Mouse (Mus musculus) hindbrain, embryonic 16.5 days (tissue): ENCODE measurements at regions not wholly inside any gene's neighbourhood (a gene's known extent, or its start where the extent isn't known, plus 50 kb on each side); places are given as distances from the start of the nearest gene placed in this dataset.
A peak's percentile ranks its signal among the peaks of the same experiment; 100 is the strongest.

Experiments used
- ATAC-seq: fragments of 200-750 bp; cut with Nextera tagmentation; 2 replicates; pipeline ENCODE4 v1.8.0; 2017; ENCODE audit warnings: moderate TSS enrichment, moderate library complexity
- H3K27ac ChIP-seq: fragments of 300-500 bp; sonication (generic); 2 replicates; pipeline ENCODE4 v1.5.1; 2014; ENCODE audit warnings: low read depth, mild to moderate bottlenecking, control low read depth, low read length, moderate library complexity
- H3K27me3 ChIP-seq: fragments of 300-500 bp; sonication (generic); replicated peaks from 2 replicates; pipeline ENCODE4 v1.6.1; 2014; ENCODE audit warnings: low read length; ENCODE audit not compliant: control insufficient read depth, insufficient read depth
- H3K36me3 ChIP-seq: fragments of 300-500 bp; sonication (generic); 2 replicates; pipeline ENCODE4 v1.6.1; 2014; ENCODE audit warnings: mild to moderate bottlenecking, low read length, moderate library complexity, mixed read lengths; ENCODE audit not compliant: control insufficient read depth, insufficient read depth
- H3K4me1 ChIP-seq: fragments of 300-500 bp; sonication (generic); 2 replicates; pipeline ENCODE4 v1.6.1; 2014; ENCODE audit warnings: low read depth, low read length; ENCODE audit not compliant: control insufficient read depth, insufficient read depth
- H3K4me2 ChIP-seq: fragments of 300-500 bp; sonication (generic); 2 replicates; pipeline ENCODE4 v1.6.1; 2014; ENCODE audit warnings: mild to moderate bottlenecking, low read length, control low read depth, moderate library complexity
- H3K4me3 ChIP-seq: fragments of 300-500 bp; sonication (generic); 2 replicates; pipeline ENCODE4 v1.5.1; 2014; ENCODE audit warnings: mild to moderate bottlenecking, low read length, control low read depth, moderate library complexity
- H3K9ac ChIP-seq: fragments of 300-500 bp; sonication (generic); 2 replicates; pipeline ENCODE4 v1.6.1; 2014; ENCODE audit warnings: low read depth, mild to moderate bottlenecking, control low read depth, low read length, moderate library complexity
- H3K9me3 ChIP-seq: fragments of 300-500 bp; sonication (generic); 2 replicates; pipeline ENCODE4 v1.6.1; 2014; ENCODE audit warnings: mild to moderate bottlenecking, low read length, moderate library complexity; ENCODE audit not compliant: control insufficient read depth
- WGBS: fragments of 180-500 bp; shearing (Covaris S2); extraction: QIAGEN DNeasy Blood & Tissue Kit; methylation state at CpG from one replicate; pipeline ENCODE4 v1.1.7; 2014; 5-methylcytosine and 5-hydroxymethylcytosine counted together

DNA sequence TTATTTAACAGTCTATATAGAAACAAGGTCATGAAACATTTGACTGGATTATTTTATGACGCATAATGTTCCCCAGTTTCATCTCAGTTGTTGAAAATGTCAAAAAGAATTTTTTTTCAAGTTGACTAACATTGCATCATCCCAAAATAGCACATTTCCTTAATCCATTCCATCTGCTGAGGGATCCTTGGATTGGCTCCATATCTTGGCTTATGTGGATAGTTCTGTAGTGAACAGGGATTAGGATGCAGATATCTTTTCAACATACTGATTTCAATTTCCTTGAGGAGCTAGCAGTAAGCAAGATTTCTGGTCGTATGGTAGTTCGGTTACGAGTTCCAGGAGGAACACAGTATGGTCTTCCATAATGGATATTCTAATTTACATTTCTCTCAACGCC, 161.6 kb downstream of the Twistnb start:
- no peak overlapping the region for H3K4me2 ChIP-seq
- no peak overlapping the region for H3K4me3 ChIP-seq
- ATAC-seq = no peak
- no peaks in the 10 kb centered on the region for H3K27me3 ChIP-seq
- WGBS = 76% methylated on average over 5 of the region's 5 CpGs
- H3K4me1 ChIP-seq = no peaks in the 10 kb centered on the region; the same call in 1 of the 2 replicates
- no peak overlapping the region for H3K9ac ChIP-seq
- no peaks in the 10 kb centered on the region for H3K36me3 ChIP-seq
- H3K9me3 ChIP-seq = no peaks in the 10 kb centered on the region; the same call in 1 of the 2 replicates
- H3K27ac ChIP-seq = no peak overlapping the region

DNA sequence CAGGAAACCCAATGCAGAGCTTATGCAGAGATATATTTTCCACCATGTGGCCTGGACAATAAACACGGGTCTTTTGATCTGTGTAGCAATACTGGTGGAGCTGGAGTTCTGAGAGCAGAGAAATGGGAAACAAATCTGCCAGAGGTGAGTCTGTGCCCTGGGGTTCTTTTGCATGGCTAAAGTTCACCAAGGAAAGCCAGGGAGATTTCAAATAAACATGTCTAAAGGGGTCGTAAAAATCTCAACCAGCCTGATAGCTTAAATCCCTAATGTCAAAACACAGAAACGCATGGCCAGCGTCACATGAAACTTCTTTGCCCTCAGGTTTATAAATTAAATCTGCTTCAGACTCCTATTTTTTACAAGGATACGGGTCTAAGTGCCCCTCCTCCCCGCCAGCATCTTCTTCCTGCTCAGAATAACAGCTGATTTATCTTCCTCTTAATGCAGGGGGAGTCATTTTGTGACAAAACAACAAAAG, 163.0 kb downstream of the Twistnb start:
- no peak overlapping the region for H3K4me3 ChIP-seq

DNA sequence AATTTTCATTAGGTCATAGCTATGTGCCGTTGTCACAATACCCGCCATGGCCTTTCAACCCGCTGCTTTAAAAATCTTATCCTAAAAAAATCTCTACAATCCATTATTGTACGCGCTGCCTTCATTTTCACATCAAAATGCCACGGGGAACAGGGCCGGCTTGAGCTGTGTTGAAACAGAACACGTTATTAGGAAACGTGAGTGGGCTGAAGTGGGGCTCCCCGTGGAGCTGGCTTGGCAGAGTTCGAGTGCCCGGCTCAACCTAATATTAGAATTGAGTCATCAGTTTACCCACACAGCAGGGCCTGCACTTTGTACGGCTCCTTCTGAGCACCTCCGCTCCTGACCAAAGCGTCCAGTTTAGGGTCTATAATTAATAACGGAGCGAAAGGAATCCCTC, 163.5 kb downstream of the Twistnb start:
- H3K9ac ChIP-seq = no peak overlapping the region

More for the DNA sequence above, 163.0 kb downstream of the Twistnb start:
- ATAC-seq = no peak
- no peak overlapping the region for H3K27ac ChIP-seq
- no peak overlapping the region for H3K9ac ChIP-seq
- H3K4me1 ChIP-seq = no peaks in the 10 kb centered on the region; the same call in 1 of the 2 replicates
- peak overlapping the region; percentile 14 for H3K4me2 ChIP-seq
- no peaks in the 10 kb centered on the region for H3K36me3 ChIP-seq
- H3K9me3 ChIP-seq = no peaks in the 10 kb centered on the region; the same call in 1 of the 2 replicates
- 46% methylated on average over 6 of the region's 6 CpGs for WGBS
- H3K27me3 ChIP-seq = no peaks in the 10 kb centered on the region

DNA sequence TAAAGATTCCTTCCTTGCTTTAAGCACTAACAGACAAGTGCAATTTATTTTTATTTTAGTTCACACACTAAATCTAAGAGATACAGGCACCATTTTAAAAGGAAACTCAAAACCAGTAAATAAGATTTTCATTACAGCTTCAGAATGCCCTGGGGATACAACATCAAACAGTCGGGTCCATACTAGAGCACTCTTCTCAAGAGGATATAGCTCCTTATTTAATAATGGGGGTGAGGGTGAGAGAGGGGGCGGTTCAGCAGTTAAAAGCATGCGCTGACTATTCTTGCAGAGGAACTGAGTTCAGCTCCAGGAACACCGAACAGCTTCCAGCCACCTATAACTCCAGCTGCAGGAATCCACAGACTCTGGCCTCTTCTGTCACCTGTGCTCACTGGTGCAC, 164.2 kb downstream of the Twistnb start:
- WGBS = 67% methylated on average over 4 of the region's 4 CpGs
- ATAC-seq = no peak
- H3K27me3 ChIP-seq = no peaks in the 10 kb centered on the region
- H3K36me3 ChIP-seq = no peaks in the 10 kb centered on the region
- H3K27ac ChIP-seq = no peak overlapping the region
- no peak overlapping the region for H3K9ac ChIP-seq
- no peak overlapping the region for H3K4me2 ChIP-seq
- no peaks in the 10 kb centered on the region; the same call in 1 of the 2 replicates for H3K4me1 ChIP-seq
- no peak overlapping the region for H3K4me3 ChIP-seq
- no peaks in the 10 kb centered on the region; the same call in 1 of the 2 replicates for H3K9me3 ChIP-seq

More for the DNA sequence above, 163.5 kb downstream of the Twistnb start:
- H3K4me1 ChIP-seq = no peaks in the 10 kb centered on the region; the same call in 1 of the 2 replicates
- no peaks in the 10 kb centered on the region for H3K27me3 ChIP-seq
- no peak overlapping the region for H3K27ac ChIP-seq
- H3K4me2 ChIP-seq = peak overlapping the region; percentile 14
- WGBS = 53% methylated on average over 17 of the region's 17 CpGs
- no peak overlapping the region for H3K4me3 ChIP-seq
- H3K9me3 ChIP-seq = no peaks in the 10 kb centered on the region; the same call in 1 of the 2 replicates
- peak; percentile 27; the same call in 1 of the 2 replicates for ATAC-seq
- H3K36me3 ChIP-seq = no peaks in the 10 kb centered on the region

DNA sequence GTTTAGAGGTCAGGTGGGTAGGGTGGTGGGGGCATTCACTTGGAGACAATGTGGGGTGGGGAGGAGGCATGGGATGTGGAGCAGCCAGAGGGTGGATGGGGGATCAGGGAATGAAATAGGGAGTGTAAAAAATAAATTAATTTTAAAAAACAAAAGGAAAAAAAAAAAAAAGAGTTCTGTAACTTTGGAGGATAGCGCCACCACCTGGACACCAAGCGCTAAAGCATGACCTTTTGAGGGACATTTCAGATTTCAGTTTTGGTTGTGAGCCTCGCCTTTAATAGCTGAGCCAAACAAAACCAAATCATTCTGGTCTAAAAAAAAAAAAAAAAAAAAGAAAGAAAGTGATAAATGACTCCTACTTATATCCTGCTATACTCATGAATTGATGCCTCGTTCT, 176.0 kb downstream of the Twistnb start:
- WGBS = 55% methylated on average over 4 of the region's 4 CpGs
- H3K27me3 ChIP-seq = no peaks in the 10 kb centered on the region

DNA sequence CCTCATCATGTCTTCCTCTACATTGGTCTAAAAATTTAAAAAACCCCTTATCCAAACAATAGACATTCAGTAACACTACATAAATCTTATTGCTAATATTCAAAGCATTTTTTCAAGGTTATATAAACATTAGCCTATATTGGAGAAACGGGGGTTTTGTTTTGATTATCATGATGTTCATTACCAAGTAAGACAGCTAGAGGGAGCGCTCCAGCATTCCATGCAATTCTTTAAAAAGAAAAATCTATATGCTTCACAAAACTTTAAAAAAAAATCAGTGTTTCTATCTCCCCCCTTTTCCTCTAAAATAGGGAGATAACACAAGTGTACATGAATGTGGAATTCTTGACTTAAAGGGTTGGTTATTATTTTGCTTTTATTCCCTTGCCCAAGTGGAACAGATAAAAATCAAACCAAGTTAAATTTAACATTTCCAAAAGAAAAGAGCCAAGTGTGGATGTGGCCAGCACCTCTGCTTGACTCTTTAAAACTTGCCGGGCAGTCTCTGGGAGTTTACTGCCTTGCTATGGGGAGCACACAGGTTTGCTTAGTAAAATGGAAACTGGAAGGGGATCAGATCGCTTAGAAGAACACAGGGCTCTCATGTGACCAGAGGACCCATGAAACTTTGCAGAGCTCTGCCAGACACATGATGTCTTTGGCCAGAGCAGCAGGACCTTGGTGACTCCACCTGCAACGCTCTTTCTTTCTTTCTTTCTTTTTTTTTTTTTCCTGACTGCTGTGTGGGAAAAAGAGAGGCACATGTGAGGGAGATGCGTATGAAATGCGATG, 178.6 kb downstream of the Twistnb start:
- no peak for ATAC-seq
- Histone ChIP-seq H3K9ac (no peak overlapping the region), H3K27ac (no peak overlapping the region), H3K9me3 (no peaks in the 10 kb centered on the region), H3K4me2 (no peak overlapping the region), H3K4me3 (no peak overlapping the region), H3K36me3 (no peaks in the 10 kb centered on the region), H3K27me3 (no peaks in the 10 kb centered on the region), H3K4me1 (no peaks in the 10 kb centered on the region)
- 72% methylated on average over 7 of the region's 7 CpGs for WGBS

More for the DNA sequence above, 176.0 kb downstream of the Twistnb start:
- H3K4me3 ChIP-seq = no peak overlapping the region
- no peaks in the 10 kb centered on the region for H3K36me3 ChIP-seq
- H3K4me1 ChIP-seq = no peaks in the 10 kb centered on the region
- H3K9ac ChIP-seq = no peak overlapping the region
- H3K9me3 ChIP-seq = no peaks in the 10 kb centered on the region
- H3K4me2 ChIP-seq = no peak overlapping the region
- H3K27ac ChIP-seq = no peak overlapping the region
- ATAC-seq = no peak

DNA sequence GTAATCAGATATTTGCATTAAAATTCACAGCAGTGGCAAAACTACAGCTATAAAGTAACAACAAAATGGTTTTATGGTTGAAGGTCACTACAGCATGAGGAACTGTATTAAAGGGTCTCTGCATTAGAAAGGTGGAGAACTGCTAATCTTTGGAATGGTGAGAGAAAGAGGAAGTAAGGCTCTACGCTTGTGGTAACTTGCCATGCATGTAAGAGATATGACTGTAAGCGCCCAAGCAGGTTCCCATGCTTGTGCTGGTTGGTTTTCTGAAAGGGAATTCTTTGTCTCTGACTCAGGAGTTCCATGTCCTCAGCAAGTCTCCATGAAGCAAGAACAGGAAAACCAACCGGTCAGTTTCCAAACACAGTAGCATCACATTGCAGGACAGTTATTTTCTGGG, 182.9 kb downstream of the Twistnb start:
- Histone ChIP-seq H3K4me1 (no peaks in the 10 kb centered on the region), H3K9me3 (no peaks in the 10 kb centered on the region), H3K36me3 (no peaks in the 10 kb centered on the region), H3K27ac (no peak overlapping the region), H3K4me3 (no peak overlapping the region), H3K27me3 (no peaks in the 10 kb centered on the region), H3K4me2 (no peak overlapping the region), H3K9ac (no peak overlapping the region)
- WGBS = 85% methylated on average over 3 of the region's 3 CpGs
- ATAC-seq = no peak

DNA sequence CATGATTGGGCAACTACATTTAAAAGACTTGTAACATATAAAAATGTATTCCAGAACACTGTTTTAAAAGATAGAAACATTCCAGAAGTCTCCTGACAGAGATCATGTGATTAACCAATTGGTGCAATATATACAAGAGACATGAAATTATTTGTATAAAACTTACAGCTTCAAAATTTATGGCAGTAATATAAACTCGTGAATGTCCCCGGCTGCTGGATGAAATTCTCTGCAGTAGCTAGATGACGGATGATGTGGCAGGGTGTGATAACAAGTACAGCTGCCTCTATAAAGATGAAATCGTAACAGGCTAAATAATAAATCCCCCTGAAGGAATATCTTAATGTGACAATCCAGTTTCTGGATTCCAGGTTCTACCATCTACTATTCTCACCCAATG, 191.0 kb downstream of the Twistnb start:
- ATAC-seq = no peak
- no peaks in the 10 kb centered on the region for H3K36me3 ChIP-seq
- no peak overlapping the region for H3K27ac ChIP-seq
- no peak overlapping the region for H3K4me3 ChIP-seq
- H3K9ac ChIP-seq = no peak overlapping the region
- no peaks in the 10 kb centered on the region for H3K4me1 ChIP-seq
- no peak overlapping the region for H3K4me2 ChIP-seq
- no peaks in the 10 kb centered on the region for H3K9me3 ChIP-seq
- WGBS = 80% methylated on average over 4 of the region's 4 CpGs
- H3K27me3 ChIP-seq = no peaks in the 10 kb centered on the region

DNA sequence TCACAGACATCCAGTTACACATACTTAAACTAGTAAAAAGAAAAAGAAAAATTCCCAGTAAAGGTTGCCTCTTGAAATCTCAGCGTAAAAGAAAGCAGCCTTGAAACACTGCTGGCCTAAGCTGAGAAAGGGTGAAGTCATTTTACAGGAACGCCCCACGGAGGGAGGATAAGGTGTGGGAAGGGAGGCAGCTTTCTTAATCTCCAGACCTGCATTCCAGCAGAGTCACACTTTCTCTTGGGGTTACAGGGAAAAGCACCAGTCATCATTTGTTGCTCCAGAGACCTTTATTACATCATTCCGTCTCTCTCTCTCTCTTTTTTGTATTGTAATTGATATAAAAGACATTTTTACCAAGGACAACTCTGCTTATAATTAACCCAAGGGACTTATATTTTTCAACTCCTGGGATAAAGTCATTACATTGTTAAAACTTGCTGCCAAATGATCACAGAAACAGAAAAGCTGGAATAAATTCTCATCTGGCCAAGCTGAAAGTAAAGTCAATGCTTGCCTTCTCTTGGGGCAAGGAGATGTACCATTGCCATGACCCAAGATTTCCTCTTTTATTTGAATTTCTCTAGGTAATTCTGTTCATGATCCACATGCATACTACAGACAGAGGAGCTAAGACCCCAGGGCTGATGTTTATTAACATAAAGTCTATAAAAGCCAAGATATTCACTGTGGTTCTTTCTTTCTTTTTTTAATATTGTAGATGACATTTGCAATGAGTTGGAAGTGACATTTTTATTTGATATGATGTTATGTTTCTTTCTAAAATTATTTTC, 196.9 kb downstream of the Twistnb start:
- no peaks in the 10 kb centered on the region for H3K27me3 ChIP-seq
- no peaks in the 10 kb centered on the region for H3K36me3 ChIP-seq
- no peak overlapping the region for H3K4me2 ChIP-seq
- H3K9me3 ChIP-seq = no peaks in the 10 kb centered on the region
- H3K4me3 ChIP-seq = no peak overlapping the region
- no peak for ATAC-seq
- H3K27ac ChIP-seq = no peak overlapping the region
- H3K4me1 ChIP-seq = no peaks in the 10 kb centered on the region
- WGBS = 76% methylated on average over 4 of the region's 4 CpGs
- H3K9ac ChIP-seq = no peak overlapping the region
